Mouse (Mus musculus) forelimb bud, embryonic 11.5 days (tissue): ENCODE measurements around the gene Pdhb.

Experiments
- DNase-seq: peaks from one replicate; pipeline ENCODE4 v3.0.0-alpha.2; 2012; ENCODE audit warnings: low read depth, low spot score

The Pdhb gene

GRCm38 (mm10) chr14:8172507-8173410 is at the start of gene Pdhb:
Pdhb (minus strand) TSS chr14:8173025.
- peak; percentile 98 for DNase-seq

GRCm38 (mm10) chr14:8222561-8222960 is 49.7 kb upstream of the Pdhb start:
- no peak for DNase-seq

- no peak for DNase-seq
Observed at GRCm38 (mm10) chr14:8220912-8221311, 48.1 kb upstream of the Pdhb start.

- no peak for DNase-seq
Observed at GRCm38 (mm10) chr14:8220306-8220705, 47.5 kb upstream of the Pdhb start.

- no peak for DNase-seq
Observed at GRCm38 (mm10) chr14:8219876-8220275, 47.1 kb upstream of the Pdhb start.

GRCm38 (mm10) chr14:8218730-8219380 is 46.0 kb upstream of the Pdhb start:
- no peak for DNase-seq

- no peak for DNase-seq
Observed at GRCm38 (mm10) chr14:8218238-8218637, 45.4 kb upstream of the Pdhb start.

GRCm38 (mm10) chr14:8216100-8216499 is 43.3 kb upstream of the Pdhb start:
- no peak for DNase-seq

GRCm38 (mm10) chr14:8215208-8215778 is 42.5 kb upstream of the Pdhb start:
- DNase-seq = no peak

- DNase-seq = no peak
Observed at GRCm38 (mm10) chr14:8214299-8215207, 41.7 kb upstream of the Pdhb start.

- peak; percentile 96 for DNase-seq
Observed at GRCm38 (mm10) chr14:8213803-8214224, 41.0 kb upstream of the Pdhb start, which contains the start of gene Kctd6. Kctd6 (plus strand) TSS chr14:8214140.

GRCm38 (mm10) chr14:8212996-8213395 is 40.2 kb upstream of the Pdhb start:
- no peak for DNase-seq

- no peak for DNase-seq
Observed at GRCm38 (mm10) chr14:8209896-8210295, 37.1 kb upstream of the Pdhb start.

GRCm38 (mm10) chr14:8208876-8209275 is 36.1 kb upstream of the Pdhb start:
- no peak for DNase-seq

- no peak for DNase-seq
Observed at GRCm38 (mm10) chr14:8207543-8207942, 34.7 kb upstream of the Pdhb start.

- DNase-seq = no peak
Observed at GRCm38 (mm10) chr14:8207105-8207504, 34.3 kb upstream of the Pdhb start.

- no peak for DNase-seq
Observed at GRCm38 (mm10) chr14:8206179-8206910, 33.5 kb upstream of the Pdhb start.

GRCm38 (mm10) chr14:8201715-8202114 is 28.9 kb upstream of the Pdhb start:
- DNase-seq = no peak

GRCm38 (mm10) chr14:8200769-8201168 is 27.9 kb upstream of the Pdhb start:
- no peak for DNase-seq

- no peak for DNase-seq
Observed at GRCm38 (mm10) chr14:8192727-8193126, 19.9 kb upstream of the Pdhb start.
